Mouse (Mus musculus) kidney, postnatal 36 days (tissue): Measurements from ENCODE around the gene Wdr5.
A peak's percentile ranks its signal among the peaks of the same experiment; 100 is the strongest.

ENCODE experiments used
- DNase-seq, 2 experiments: peaks; one replicate each; pipeline ENCODE4 v3.0.0; 2021 to 2022; ENCODE audit warnings: mixed read lengths in 2 of 2

Gene Wdr5

GRCm38 (mm10) chr2:27514639-27515328 lies at the start of gene Wdr5:
TSS of gene Wdr5 (plus strand) at chr2:27515157.
- peak; percentile 95 to 97 for DNase-seq

- peak in 1 of 2 experiments; percentile 35 for DNase-seq
These were observed 45.5 kb upstream of the Wdr5 start for GRCm38 (mm10) chr2:27469292-27469990.

DNA sequence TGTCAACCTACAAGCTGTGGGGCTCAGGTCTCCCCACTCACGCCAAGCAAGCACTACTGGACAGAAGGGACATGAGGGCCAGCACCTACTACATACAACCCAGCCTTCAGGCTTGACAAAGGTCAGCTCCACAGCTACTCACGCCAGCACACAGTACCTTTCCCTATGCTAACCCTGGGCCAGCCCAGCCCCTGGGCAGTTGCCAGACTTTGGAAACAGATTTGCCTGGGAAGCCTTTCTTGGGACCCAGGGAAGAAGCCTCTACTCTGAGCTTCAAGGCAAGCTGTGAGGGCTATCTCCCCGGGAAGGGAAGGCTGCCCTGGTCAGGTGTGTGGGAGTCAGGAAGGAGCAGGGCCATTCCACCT lies 45.0 kb upstream of the Wdr5 start:
- peak; percentile 68 to 81 for DNase-seq

- DNase-seq: no peak
These were observed 44.4 kb upstream of the Wdr5 start for GRCm38 (mm10) chr2:27470535-27470934.

- DNase-seq: no peak
These were observed 43.8 kb upstream of the Wdr5 start for GRCm38 (mm10) chr2:27471170-27471584.

GRCm38 (mm10) chr2:27473061-27473765 lies 41.7 kb upstream of the Wdr5 start:
- peak in 1 of 2 experiments; percentile 39 for DNase-seq

DNA sequence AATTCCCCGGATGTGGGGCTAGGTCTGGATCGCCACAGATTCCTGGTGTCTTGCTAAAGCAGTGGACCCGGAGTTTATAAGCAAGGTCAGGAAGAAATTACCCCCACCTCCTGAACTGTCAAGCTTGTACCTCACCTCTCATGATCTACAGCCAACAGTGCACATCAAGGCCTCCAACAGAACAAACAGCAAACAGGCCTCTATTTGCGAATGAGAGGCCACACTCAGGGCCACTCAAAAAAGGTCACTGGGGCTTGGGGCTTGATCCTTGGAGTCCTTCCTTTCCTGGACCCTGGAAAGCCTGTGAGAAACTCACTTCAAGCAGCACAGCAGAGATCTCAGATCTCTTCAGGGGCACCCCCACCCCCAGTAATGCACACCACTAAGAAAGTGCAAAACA lies 41.0 kb upstream of the Wdr5 start:
- DNase-seq: no peak

DNA sequence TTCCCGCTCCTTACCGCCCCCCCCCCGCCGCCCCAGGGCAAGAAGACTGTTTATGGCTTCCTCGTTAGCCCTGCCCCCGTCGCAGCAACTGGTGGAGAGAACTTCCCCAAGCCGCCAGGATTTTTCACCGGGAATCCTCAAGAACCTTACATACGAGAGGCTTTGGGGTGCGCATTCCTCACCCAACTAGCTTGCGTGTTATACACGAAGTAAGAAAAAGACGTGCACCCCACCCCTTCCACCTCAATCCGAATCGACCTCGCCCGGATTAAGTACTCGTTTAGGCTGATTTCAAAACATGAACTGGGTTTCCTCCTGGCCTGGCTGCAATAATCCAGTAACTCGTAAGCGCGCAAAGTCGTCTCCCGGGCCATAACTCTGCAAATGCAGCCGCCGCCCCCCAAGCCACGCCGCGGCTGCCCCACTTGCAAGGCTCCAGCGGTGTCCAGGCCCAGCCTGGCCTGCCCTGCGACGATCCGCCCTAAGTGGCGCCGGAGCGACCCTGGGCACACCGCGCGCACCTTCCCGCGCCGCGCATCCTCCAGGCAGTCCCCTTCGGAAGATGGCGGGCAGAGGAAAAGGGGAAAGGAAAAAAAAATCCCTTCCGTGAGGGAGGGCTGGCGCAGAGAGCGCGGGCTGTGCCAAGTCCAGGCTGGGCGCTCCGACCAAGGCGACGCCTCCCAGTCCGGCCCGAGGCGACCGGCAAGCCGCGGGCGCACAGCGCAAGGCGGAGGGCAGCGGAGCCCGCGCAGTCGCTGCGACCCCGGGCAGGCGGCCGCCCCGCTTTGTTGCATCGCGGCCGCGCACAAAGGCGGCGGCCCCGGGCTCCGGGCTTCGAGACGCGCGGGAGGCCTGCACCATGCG lies 40.1 kb upstream of the Wdr5 start:
- DNase-seq: peak; percentile 44 to 64

DNA sequence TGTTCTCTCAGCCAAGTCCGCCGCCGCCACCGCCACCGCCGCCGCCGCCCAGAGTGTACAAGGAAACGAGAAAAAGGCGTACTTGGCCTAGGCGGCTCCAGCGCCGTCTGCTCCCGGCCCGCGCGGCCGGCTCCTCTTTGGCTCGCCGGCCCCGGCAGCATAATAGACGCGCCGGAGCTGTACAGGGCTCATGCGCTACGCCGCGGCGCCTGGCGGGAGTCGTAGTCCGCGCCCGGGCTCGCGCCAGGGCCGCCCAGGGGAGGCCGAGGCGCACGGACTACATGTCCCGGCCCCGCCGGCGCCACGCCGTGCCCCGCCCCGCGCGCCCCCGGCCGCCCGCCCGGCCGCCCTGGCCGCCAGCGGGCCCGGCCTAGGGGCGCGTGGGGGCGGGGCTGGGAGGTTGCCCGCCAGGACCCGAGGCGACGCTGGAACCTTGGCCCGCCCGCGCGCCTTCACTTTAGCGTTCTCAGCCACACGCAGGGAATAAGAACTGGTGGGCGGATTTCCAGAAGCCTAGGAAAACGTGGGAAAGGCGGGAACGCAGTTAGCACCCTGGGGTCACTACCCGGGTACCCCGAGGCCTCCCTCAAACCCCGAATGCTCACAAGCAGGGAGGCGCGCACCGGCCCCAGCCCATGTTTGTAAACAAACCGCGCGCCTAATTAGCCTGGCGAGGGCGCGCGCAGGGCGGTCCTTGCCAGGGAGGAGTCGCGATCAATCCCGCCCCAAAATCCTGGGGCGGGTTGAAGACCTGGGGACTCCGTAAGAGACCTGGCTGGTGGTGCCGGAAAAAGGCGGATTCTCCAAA lies 39.3 kb upstream of the Wdr5 start:
- DNase-seq: peak; percentile 95

GRCm38 (mm10) chr2:27476303-27477192 lies 38.4 kb upstream of the Wdr5 start:
- peak; percentile 45 to 57 for DNase-seq

- no peak for DNase-seq
These were observed 35.1 kb upstream of the Wdr5 start for GRCm38 (mm10) chr2:27479821-27480220.

DNA sequence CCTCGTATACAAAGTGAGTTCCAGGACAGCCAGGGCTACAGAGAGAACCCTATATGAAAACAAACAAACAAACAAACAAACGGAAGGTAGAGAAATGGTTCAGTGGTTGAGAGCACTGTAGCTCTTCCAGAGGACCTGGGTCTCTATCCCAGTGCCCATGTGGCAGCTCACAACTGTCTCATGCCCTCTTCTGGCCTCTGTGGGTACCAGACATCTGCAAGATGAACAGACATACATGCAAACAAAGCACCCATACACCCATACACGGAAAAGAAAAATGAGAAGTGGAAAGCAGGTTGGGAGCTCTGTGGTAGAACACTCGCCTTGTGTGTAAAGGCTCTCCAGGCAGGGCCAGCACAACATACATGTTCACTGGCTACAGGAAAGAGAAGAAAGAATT lies 34.6 kb upstream of the Wdr5 start:
- no peak for DNase-seq

- DNase-seq: no peak
These were observed 32.6 kb upstream of the Wdr5 start for GRCm38 (mm10) chr2:27482265-27482861.

GRCm38 (mm10) chr2:27486725-27487124 lies 28.2 kb upstream of the Wdr5 start:
- no peak for DNase-seq

DNA sequence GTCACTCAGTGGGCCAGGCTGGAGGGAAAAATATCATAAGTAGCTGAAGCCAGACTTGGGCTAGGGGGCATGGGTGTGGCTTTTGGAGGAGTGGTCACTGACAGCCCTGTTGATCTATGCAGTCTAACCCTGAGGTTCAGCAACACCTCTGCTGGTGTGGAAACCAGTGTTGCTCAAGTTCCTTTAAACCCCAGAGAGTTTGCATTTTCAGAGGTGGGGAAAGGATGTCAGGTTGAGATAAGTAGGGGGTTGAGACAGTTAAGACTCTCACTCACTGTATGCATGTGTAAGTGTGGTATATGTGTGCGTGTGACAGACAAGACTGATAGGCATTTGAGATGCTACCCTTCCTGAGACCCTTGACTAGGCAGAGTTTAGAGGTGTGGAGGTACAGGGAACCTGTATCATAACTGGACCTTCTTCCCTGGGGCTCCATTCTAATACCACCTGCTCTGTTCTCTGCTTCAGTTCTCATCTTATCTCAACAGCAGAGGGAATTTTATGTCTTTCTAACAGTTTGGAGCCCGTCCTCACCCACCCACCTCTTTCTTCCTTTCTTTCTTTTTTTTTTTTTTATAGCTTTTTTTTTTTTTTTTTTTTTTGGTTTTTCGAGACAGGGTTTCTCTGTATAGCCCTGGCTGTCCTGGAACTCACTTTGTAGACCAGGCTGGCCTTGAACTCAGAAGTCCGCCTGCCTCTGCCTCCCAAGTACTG lies 27.5 kb upstream of the Wdr5 start:
- no peak for DNase-seq

DNA sequence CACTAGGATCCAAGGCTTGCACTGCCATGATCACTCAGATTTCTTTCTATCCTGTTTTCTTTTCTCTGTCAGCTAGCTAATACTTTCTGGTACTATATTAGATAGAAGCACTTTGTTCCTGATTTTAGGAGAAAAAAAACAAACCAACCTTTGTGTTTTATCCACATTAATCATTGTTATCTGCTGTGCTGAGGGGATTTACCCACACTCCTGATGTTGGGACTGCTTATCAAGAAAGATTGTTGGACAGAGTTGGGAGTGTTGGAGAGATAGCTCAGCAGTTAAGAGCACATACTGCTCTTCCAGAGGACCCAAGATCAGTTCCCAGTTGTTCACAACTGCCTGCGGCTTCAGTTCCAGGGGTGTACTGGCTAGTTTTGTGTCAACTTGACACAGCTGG lies 26.6 kb upstream of the Wdr5 start:
- no peak for DNase-seq

- no peak for DNase-seq
These were observed 24.0 kb upstream of the Wdr5 start for GRCm38 (mm10) chr2:27490939-27491338.

GRCm38 (mm10) chr2:27493971-27494370 lies 21.0 kb upstream of the Wdr5 start:
- peak in 1 of 2 experiments; percentile 46 for DNase-seq

- DNase-seq: no peak
These were observed 18.4 kb upstream of the Wdr5 start for GRCm38 (mm10) chr2:27496391-27497028.
